8 mouse cellular contexts compared by ENCODE assay signal in genomic region chr4:45407703-45408334, GRCm38 (mm10). TPM values are rescaled to one million over a fixed set of nuclear protein-coding genes. Genes with fewer than 3 reads are reported as not detected.
DNase-seq lines count a peak whose midpoint lies in the region; ATAC-seq lines count a peak whose summit lies in the region.

No protein-coding gene starts in this region.

- no peaks in the 10 kb centered on the region for H3K9me3 ChIP-seq in heart, embryonic 12.5 days (replicated peaks)
- no peaks in the 10 kb centered on the region for H3K9me3 ChIP-seq in erythroblast, embryonic 14.5 days (ENCODE audit: control insufficient read depth, low read length)
- no peaks in the 10 kb centered on the region for H3K9me3 ChIP-seq in kidney, embryonic 14.5 days (ENCODE audit: control insufficient read depth, low read length)
- H3K9me3 ChIP-seq in midbrain, embryonic 12.5 days = no peaks in the 10 kb centered on the region

- no peaks in the 10 kb centered on the region for H3K27me3 ChIP-seq in heart, embryonic 12.5 days (replicated peaks)
- H3K27me3 ChIP-seq in erythroblast, embryonic 14.5 days (ENCODE audit: control insufficient read depth) = peaks cover 19% of the 10 kb centered on the region
- H3K27me3 ChIP-seq in kidney, embryonic 14.5 days (ENCODE audit: control insufficient read depth, insufficient read depth, low read length) = no peaks in the 10 kb centered on the region
- peaks cover 12% of the 10 kb centered on the region for H3K27me3 ChIP-seq in midbrain, embryonic 12.5 days

- peak overlapping the region; percentile 88 for H3K27ac ChIP-seq in heart, embryonic 12.5 days (ENCODE audit: poor library complexity, severe bottlenecking)
- H3K27ac ChIP-seq in kidney, embryonic 14.5 days (ENCODE audit: low read depth, low read length) = peak overlapping the region; percentile 92
- peak overlapping the region; percentile 93 for H3K27ac ChIP-seq in midbrain, embryonic 12.5 days (replicated peaks)

- ATAC-seq in heart, embryonic 12.5 days (ENCODE audit: insufficient number of reproducible peaks, low FRiP score) = no peak; the same call in 1 of the 2 replicates
- ATAC-seq in kidney, embryonic 14.5 days (ENCODE audit: low FRiP score, low TSS enrichment) = peak; percentile 2; the same call in 1 of the 2 replicates
- ATAC-seq in midbrain, embryonic 12.5 days (ENCODE audit: low FRiP score, low read depth) = no peak; the same call in 1 of the 2 replicates
- ATAC-seq in activated CD4-positive, CD25-positive, alpha-beta regulatory T cell, adult 4 months = no peak

- H3K4me2 ChIP-seq in heart, embryonic 12.5 days = peak overlapping the region; percentile 73
- H3K4me2 ChIP-seq in kidney, embryonic 14.5 days (replicated peaks; ENCODE audit: low read depth, low read length) = peak overlapping the region; percentile 90
- H3K4me2 ChIP-seq in midbrain, embryonic 12.5 days (replicated peaks) = peak overlapping the region; percentile 60

- no peak for DNase-seq in heart, adult 8-10 months (ENCODE audit: low spot score)
- DNase-seq in NIH3T3 (ENCODE audit: low read depth) = peak; percentile 65
- DNase-seq in right cerebral cortex, postnatal 10 days (ENCODE audit: low spot score in 2 of 2) = no peak

- peaks cover 13% of the 10 kb centered on the region for H3K36me3 ChIP-seq in heart, embryonic 12.5 days
- peaks cover 37% of the 10 kb centered on the region for H3K36me3 ChIP-seq in erythroblast, embryonic 14.5 days (ENCODE audit: control insufficient read depth)
- H3K36me3 ChIP-seq in kidney, embryonic 14.5 days (ENCODE audit: control insufficient read depth, insufficient read depth, low read length) = peaks cover 16% of the 10 kb centered on the region
- H3K36me3 ChIP-seq in midbrain, embryonic 12.5 days = peaks cover 18% of the 10 kb centered on the region

- peak overlapping the region; percentile 97 for H3K4me3 ChIP-seq in heart, embryonic 12.5 days
- H3K4me3 ChIP-seq in erythroblast, embryonic 14.5 days (replicated peaks) = peak overlapping the region; percentile 99
- H3K4me3 ChIP-seq in kidney, embryonic 14.5 days (ENCODE audit: low read length) = peak overlapping the region; percentile 98
- H3K4me3 ChIP-seq in midbrain, embryonic 12.5 days = peak overlapping the region; percentile 96

- 2% methylated on average over 19 of the region's 19 CpGs for WGBS in heart, embryonic 12.5 days
- WGBS in kidney, embryonic 14.5 days = 2% methylated on average over 19 of the region's 19 CpGs
- under 1% methylated on average over 19 of the region's 19 CpGs for WGBS in midbrain, embryonic 12.5 days

- H3K9ac ChIP-seq in heart, embryonic 12.5 days = peak overlapping the region; percentile 97
- peak overlapping the region; percentile 98 for H3K9ac ChIP-seq in kidney, embryonic 14.5 days (ENCODE audit: low read depth, low read length)
- H3K9ac ChIP-seq in midbrain, embryonic 12.5 days (replicated peaks) = peak overlapping the region; percentile 97

- peaks cover 51% of the 10 kb centered on the region for H3K4me1 ChIP-seq in heart, embryonic 12.5 days (replicated peaks)
- peaks cover 64% of the 10 kb centered on the region for H3K4me1 ChIP-seq in erythroblast, embryonic 14.5 days (ENCODE audit: control insufficient read depth)
- peaks cover 14% of the 10 kb centered on the region; the same call in 1 of the 2 replicates for H3K4me1 ChIP-seq in kidney, embryonic 14.5 days (ENCODE audit: control insufficient read depth, insufficient read depth, low read length)
- H3K4me1 ChIP-seq in midbrain, embryonic 12.5 days = peaks cover 29% of the 10 kb centered on the region

RNA-seq across cellular contexts. Expression of gene Slc25a51, which starts 0.7 kb away (rescaled TPM):
- polyA plus RNA-seq in heart, embryonic 12.5 days (2016; fragmentation: Nextera tagmentation; extraction: Ambion mirVana) = 73.4 and 75.6 TPM in 2 replicates
- 100 to 1,000 TPM in 1 of 4 experiments, 10 to 100 TPM in 3; 84.3 to 112 (median 96.3) TPM for total RNA-seq in heart, adult 8-10 months (2022)
- 16.8 and 17.7 TPM in 2 replicates for polyA plus RNA-seq in erythroblast, embryonic 14.5 days (2012)
- polyA plus RNA-seq in kidney, embryonic 14.5 days (2014; fragmentation: Nextera tagmentation; extraction: Ambion mirVana) = 52.4 and 71.6 TPM in 2 replicates
- 80.8 and 87.7 TPM in 2 replicates for polyA plus RNA-seq in midbrain, embryonic 12.5 days (2016; fragmentation: Nextera tagmentation; extraction: Ambion mirVana)
- 10 to 100 TPM; 35.3 to 49.7 TPM for polyA plus RNA-seq in activated CD4-positive, CD25-positive, alpha-beta regulatory T cell, adult 4 months (2017; shearing (Covaris generic))
